Mouse (Mus musculus): Measurements from ENCODE around the gene Trim8.

GRCm38 (mm10) chr19:46547565-46547964, 46.1 kb downstream of the Trim8 start:
- TF ChIP-seq CTCF (IDR thresholded peaks at IDR 0.05; ENCODE audit: insufficient read depth, low read depth, low read length) (no peak), POLR2A (IDR thresholded peaks at IDR 0.05; ENCODE audit: insufficient read depth, low read depth, low read length) (no peak)
